Mouse (Mus musculus): Measurements from ENCODE around the gene Smg9.
A peak's percentile ranks its signal among the peaks of the same experiment; 100 is the strongest.

Gene Smg9

GRCm38 (mm10) chr7:24399256-24400081 is at the start of gene Smg9:
Smg9 (plus strand) TSS chr7:24399619.
- DNase-seq: peak; percentile 100

GRCm38 (mm10) chr7:24355646-24356045 is 43.8 kb upstream of the Smg9 start:
- DNase-seq: no peak

DNA sequence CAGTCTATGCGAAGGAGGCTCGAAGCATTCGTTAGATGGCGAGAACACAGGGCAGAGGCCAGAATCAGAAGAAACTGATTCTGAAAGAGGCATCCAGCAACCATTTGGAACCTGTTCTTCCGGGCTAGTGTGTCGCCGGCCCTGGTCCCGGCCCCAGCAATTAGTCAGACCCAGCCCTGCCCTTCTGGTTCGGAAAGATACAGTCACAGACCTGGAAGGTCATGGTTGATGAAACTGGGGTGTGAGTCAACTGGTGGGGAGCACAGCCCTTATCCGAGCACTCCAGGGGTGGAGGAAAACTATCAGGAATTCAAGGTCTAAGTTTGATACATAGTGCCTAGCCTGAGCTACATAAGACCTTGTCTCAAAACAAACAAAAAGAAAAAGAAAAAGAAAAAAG is 43.3 kb upstream of the Smg9 start:
- no peak for DNase-seq

DNA sequence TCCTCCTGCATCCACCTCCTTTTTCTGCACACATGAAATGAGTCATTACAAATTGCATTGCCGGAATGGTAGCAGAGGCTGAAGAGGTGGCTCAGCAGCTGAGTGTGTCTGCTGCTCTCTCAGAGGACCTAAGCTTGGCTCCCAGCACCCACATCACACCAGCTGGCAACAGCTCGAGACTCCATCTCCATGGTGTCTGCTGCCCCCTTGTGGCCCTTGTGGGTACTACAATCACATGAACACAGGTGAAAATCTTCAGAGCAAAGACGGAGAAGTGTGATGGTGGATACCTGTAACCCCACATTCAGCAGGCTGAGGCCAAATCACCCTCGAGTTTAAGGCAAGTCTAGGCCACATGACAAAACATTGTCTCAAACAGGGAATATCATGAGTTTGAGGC is 41.5 kb upstream of the Smg9 start:
- no peak for DNase-seq

DNA sequence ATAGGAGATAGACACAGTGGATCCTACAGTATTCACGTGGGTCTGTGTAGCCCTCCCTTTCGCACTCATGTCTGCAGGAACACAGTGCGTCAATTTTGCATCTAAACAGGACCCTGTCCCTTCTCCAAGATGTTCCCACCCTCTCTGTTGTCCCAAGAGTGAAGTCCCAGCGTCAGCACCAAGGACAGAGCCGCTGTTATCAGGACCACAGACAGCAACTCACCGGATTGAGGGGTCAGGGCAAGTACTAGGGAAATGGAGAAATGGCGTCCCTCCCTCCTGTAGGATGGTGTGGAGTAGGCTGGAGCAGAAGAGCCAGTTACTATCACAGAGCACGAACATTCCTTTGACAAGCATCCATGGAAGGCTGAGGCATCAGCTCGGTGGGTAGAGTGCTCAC is 40.1 kb upstream of the Smg9 start:
- DNase-seq: no peak

- no peak for DNase-seq
Measured at GRCm38 (mm10) chr7:24361001-24361400, 38.4 kb upstream of the Smg9 start.

DNA sequence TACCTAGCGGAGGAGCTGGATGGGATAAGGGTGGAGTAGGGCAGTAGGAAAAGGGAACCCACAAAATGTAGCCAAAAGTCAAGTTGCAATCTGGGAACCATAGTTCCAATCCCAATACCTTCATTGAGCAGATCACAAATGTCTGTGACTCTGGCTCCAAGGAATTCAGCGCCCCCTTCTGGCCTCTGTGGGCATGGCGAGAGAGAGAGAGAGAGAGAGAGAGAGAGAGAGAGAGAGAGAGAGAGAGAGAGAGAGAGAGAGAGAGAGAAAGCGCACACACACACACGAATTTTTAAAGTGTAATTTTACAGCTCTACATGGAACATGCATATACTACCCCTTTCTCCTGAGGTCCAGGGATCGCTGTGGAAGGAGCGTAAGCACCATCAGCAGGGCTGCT is 36.2 kb upstream of the Smg9 start:
- no peak for DNase-seq

GRCm38 (mm10) chr7:24364827-24365226 is 34.6 kb upstream of the Smg9 start:
- DNase-seq: peak; percentile 93

- DNase-seq: no peak
Measured at GRCm38 (mm10) chr7:24365258-24366014, 34.0 kb upstream of the Smg9 start.

GRCm38 (mm10) chr7:24366716-24367632 is 32.4 kb upstream of the Smg9 start:
- DNase-seq: no peak

DNA sequence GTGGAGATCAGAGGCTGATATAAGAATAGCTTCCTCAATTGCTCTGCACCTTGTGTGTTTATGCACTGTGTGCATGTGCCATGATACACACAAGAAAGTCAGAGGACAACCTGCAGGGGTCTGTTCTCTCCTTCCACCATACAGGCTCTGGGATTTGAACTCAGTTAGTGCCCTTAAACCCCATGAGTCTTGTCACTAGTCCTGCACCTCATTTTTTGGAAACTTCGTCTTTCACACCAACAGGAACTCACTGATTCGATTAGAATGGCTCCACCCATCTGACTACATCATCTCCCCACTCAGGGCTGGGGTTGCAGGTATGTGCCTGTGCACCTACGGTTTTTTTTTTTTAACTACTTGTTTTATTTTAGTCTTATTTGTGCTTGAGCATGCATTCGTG is 31.2 kb upstream of the Smg9 start:
- no peak for DNase-seq

DNA sequence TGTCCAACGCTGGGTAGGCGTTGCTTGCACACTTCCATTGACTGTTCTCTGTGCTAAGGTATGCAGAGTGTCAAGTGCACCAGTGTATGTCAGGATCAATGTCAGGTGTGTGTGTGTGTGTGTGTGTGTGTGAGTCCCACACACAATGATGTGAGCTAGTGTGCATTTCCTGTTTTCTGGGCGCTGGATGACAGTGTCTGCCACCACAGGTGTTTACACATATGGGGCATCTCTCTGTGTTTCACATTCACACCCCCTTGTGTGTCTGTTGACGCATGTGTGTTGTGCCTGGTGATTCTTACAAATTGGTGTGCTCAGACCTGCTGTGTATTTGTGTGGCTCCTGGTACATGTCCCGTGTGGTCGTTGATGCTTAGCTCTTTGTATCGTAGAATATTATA is 30.5 kb upstream of the Smg9 start:
- no peak for DNase-seq

DNA sequence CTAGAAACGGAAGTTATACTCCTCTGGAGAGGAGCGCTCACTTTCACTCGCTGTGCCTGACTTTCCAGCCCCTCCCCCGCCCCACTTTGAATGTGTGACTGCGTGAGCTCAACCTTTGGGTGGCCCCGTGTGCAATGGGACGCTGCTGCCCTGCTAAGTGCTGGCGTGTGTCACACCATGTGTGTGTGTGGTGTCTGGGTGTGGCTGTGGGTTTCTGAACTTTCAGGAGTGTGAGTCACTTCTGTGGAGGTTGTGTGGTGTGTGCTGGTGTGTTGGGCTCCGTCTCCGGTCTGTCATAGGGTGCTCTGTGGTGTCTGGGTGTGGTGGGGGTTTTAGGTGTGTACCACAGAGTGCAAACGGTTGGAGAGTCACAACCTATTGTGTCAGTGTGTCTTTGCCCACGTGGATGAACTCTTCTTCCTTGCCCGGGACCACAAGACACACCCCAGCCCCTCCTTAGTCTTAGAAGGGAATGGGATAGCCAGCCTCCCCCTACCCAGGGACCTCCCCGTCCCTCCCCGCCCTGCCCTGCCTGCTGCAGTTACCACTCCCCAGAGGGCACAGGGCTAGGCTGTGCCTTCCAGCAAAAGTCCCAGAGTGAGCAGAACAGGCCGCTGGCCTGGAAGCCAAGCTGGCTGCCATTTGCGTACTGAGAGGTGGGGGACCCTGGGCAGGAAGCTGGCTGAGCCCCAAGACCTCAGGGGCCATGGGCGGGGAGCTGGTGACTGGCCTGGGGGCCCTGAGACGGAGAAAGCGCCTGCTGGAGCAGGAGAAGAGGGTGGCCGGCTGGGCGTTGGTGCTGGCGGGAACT is 29.5 kb upstream of the Smg9 start, which contains the start of gene Kcnn4:
Kcnn4 (plus strand) TSS at position 533 of the 811 bp plus-strand sequence.
- no peak for DNase-seq

- no peak for DNase-seq
Measured at GRCm38 (mm10) chr7:24371012-24371808, 28.2 kb upstream of the Smg9 start.

GRCm38 (mm10) chr7:24371809-24372145 is 27.6 kb upstream of the Smg9 start:
- no peak for DNase-seq

DNA sequence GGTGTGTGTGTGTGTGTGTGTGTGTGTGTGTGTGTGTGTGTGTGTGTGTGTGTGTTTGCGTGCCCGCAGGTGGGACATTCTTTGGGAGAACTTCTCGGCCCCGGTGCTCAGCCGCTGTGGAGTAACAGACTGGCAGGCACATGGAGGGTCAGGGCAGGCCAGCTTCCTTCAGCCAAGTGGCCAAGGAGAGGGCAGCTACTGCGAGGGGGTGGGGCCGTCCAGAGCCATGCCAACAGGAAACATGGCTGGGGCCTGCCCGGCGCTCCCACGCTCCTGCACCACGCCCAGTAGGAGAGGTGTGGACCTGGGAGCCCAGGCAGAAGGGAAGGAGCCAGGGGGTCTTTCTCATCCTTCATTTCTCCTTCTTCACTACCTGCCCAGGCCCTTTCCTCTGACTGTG is 27.1 kb upstream of the Smg9 start:
- DNase-seq: peak; percentile 93

GRCm38 (mm10) chr7:24372786-24373185 is 26.6 kb upstream of the Smg9 start:
- no peak for DNase-seq

DNA sequence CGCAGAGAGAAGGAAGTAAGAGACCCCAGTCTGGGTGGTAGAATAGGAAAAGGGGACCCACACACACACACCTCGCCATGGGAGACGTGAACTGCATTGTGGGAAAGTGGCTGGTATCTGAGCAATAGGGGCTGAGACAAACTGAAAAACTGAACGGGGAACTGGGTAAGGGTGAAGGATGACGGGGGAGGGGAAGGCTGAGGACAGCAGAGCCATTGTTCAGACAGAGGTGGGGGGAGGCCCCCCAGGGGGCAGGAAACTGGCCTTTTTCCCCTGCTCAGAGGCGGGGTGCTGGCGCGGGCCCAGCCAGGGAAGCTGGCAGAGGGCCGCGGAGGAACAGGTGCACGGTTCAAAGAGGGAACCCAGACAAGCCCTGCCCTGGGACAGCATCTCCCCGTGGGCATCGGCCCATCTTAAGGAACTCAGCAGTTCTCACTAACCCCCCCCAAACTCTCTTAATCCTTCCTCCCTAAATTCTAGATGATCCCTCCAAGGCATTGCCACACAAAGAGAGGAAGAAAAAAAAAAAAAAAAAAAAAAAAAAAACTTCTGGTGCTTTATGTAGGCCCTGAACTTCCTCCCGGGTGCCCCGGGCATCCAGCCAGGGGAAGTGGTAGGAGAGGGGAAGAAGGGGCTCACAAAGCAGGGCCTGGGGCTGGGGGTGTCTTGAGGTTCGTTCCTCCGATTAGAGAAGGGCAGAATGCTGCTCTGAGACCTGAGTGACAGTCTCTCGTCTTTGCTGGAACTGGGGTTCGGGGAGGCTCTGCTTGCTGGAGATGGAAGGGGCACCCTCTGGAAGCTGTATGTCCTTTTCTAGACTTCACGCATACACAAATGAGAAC is 25.7 kb upstream of the Smg9 start:
- DNase-seq: peak; percentile 96

DNA sequence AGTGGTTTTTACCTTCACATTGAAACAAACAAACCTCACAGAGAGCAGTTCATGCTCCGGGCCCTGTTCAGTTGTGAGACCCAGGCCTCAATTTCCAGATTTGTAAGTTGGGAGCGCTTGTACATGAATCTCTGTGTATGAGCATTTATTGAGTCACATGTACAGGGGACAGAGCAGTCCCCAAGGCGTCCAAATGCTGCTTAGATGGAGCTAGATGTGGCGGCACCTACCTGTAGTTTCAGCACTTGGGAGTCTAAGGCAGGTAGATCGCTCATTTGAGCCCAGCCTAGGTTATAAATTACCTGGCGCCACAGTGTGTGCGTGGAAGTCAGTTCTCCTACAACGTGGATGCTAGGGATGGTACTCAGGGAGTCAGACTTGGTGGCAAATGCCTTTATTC is 23.0 kb upstream of the Smg9 start:
- no peak for DNase-seq

GRCm38 (mm10) chr7:24377091-24377865 is 22.1 kb upstream of the Smg9 start:
- peak; percentile 95 for DNase-seq

All from heart, adult 11 months (tissue).